Mouse (Mus musculus) layer of hippocampus, postnatal 10 days (tissue): ENCODE results near the gene Tmem95. TPM values are rescaled to one million over a fixed set of nuclear protein-coding genes. Genes with fewer than 3 reads are reported as not detected.
"Not testable (repeated sequence)": the region's sequence is repeated elsewhere in the genome, so short reads cannot be mapped to it uniquely, and the experiment has no call there.

Experiments
- DNase-seq, 2 experiments: peaks; one replicate each; pipeline ENCODE4 v3.0.0; 2021; ENCODE audit warnings: low spot score in 2 of 2
- total RNA-seq, 2 experiments: library from RNA; stranded (reverse); gene quantifications; 2 replicates each; pipeline ENCODE4 v1.2.3; 2021

Tmem95 gene
- total RNA-seq, 2 experiments from 2014 or later, result not detected

DNA sequence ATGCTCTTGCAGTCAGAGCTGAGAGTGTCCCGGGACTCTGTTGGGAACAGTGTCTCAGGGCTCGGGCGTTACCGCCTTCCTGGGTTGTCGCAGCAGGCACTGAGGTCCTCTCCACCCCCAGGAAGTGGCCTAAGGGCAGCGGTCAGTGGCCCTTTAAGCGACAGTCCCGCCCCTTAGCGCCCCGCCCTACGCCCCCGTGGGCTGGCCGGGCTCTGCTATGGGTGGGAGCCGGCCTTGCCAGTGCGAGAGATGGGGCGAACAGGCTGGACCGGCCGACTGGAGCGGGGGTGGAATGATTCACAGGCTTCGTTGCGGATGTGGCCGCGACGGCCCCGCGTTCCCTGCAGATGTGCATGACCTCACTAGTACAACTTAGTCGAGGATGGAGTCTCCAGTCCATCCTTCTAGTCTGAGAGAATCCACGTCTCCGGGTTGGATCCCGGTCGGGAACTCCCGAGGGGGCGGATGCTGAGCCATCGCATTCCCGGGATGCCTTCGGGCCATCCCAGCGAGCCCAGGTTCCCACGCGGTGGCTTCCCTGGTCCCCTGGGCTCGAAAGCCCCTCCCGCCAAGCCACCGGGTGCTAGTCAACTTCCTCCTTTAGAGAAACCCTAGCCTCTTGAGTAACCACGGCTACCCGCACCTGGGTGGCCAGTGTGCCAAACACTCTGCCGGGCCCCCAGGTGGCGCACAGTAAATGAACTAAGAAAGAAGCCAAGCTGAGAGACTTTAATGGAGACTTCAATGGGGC lies 3.2 kb upstream of the Tmem95 start, which contains the start of gene Kctd11:
Gene Kctd11, minus strand, starts transcription at position 554 of the 751 bp plus-strand sequence.
- DNase-seq, result peak; percentile 62 to 77

DNA sequence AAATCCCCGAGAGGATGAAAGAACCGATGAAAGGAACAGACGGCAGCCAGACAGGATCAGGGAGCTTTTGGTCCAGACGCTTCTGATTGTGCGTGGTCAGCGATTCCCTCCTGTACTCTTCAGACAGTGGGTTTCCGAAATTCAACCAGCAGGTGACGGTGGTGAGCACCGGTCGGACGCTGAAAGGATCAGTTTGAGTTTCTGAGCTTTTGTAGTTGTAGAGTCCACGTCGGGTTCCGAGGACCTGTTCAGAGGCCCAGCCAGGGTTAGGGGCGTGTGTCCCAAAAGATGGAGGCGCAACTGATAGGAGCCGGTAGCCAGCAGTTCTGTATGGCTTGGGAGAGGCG lies 2.7 kb upstream of the Tmem95 start:
- peak; percentile 58 to 66 for DNase-seq

- DNase-seq, result no peak
Measured at GRCm38 (mm10) chr11:69879711-69880110, 1.9 kb upstream of the Tmem95 start.

GRCm38 (mm10) chr11:69878952-69879351 lies 1.1 kb upstream of the Tmem95 start:
- no peak for DNase-seq

DNA sequence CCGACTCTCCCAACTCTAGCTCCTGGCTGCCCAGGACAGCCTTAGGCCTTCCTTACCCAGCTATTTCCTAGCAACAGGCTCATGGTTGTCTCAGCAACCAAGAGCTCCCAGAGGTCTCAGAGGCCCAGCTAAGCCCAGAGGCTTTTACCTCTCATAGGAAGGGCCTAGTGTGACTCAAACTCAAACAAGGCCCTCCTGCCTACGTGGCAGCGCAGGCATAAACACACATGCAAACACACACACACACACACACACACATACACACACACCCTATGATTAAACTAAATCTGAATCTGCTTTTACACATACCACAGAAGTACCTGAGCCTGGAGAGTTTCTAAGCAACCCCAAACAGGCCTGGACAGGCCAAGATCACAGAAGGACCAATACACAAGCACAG lies 581 bp upstream of the Tmem95 start:
- DNase-seq, result no peak

DNA sequence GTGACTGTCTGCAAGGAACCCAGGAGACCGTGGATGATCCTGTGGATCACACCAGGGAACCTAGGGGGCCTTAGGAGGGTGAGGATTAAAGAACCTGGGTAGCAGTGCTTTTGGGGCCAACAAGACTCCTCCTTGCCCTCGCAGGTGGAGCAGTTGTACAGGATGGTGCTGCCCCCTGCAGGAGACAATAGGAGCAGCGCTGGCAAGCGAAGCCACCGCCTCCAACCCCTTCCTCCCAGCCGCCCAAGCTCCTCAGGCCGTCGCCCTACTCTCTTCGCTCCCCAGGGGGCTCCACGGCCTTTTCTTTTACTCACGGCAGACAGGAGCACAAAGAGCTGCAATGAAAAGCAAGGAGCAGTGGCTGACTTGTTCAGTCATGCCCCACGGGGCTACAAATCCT lies 951 bp downstream of the Tmem95 start:
- peak; percentile 91 for DNase-seq

GRCm38 (mm10) chr11:69876186-69876585 lies 1.6 kb downstream of the Tmem95 start:
- DNase-seq, result peak in 1 of 2 experiments; percentile 35

- DNase-seq, result no peak
Measured at GRCm38 (mm10) chr11:69872451-69872850, 5.4 kb downstream of the Tmem95 start.

GRCm38 (mm10) chr11:69871822-69872221 lies 6.0 kb downstream of the Tmem95 start:
- no peak for DNase-seq

GRCm38 (mm10) chr11:69870289-69871069 lies 7.3 kb downstream of the Tmem95 start:
- DNase-seq, result no peak

DNA sequence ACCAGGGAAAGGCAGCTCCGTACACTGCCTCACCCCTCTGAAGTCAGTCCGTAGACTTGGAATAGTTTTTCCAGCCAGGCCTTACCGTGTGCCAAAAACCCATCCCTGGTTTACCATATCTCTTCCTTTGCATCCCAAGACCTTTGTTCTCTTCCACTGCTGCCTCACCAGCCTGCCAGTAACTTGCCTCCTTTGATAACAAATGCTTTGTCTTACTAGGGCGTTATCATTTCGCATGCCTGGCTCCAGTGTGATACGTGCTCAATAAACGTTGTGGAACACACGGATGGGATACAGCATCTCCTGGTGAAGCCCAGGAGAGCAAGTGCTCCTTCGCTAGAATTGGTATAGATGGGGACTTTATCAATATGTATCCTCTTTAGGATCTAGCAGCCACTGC lies 10.5 kb downstream of the Tmem95 start:
- no peak for DNase-seq

- DNase-seq, result no peak
Measured at GRCm38 (mm10) chr11:69865561-69865960, 12.3 kb downstream of the Tmem95 start.

GRCm38 (mm10) chr11:69864138-69864860 lies 13.5 kb downstream of the Tmem95 start:
- DNase-seq, result no peak

- not testable (repeated sequence) for DNase-seq
Measured at GRCm38 (mm10) chr11:69863729-69864128, 14.1 kb downstream of the Tmem95 start.

- DNase-seq, result no peak
Measured at GRCm38 (mm10) chr11:69858113-69858998, 19.5 kb downstream of the Tmem95 start, which contains the start of gene Tnk1. Gene Tnk1 (minus strand): TSS chr11:69858730.

GRCm38 (mm10) chr11:69855347-69855746 lies 22.5 kb downstream of the Tmem95 start:
- no peak for DNase-seq

DNA sequence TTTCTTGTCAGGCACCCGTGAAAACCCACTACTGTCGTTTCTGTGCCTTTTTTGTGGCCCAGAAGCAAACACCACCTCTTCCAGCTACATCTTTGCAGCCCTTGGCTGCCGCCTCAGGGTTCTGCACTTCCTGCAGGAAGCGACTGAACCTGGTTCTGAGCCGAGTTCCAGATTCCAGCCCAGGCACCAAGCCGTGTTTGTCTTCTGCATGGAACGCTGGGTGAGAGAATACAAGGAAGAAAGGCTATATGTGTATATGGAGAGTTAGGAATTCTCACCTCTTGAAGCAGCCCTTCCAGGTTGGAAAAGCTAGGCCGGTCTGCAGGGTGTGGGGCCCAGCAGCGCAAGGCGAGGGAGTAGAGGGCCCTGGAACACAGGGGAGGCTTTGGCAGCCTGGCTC lies 23.1 kb downstream of the Tmem95 start:
- no peak for DNase-seq

GRCm38 (mm10) chr11:69853994-69854393 lies 23.8 kb downstream of the Tmem95 start:
- DNase-seq, result no peak

GRCm38 (mm10) chr11:69850754-69851153 lies 27.1 kb downstream of the Tmem95 start:
- no peak for DNase-seq

DNA sequence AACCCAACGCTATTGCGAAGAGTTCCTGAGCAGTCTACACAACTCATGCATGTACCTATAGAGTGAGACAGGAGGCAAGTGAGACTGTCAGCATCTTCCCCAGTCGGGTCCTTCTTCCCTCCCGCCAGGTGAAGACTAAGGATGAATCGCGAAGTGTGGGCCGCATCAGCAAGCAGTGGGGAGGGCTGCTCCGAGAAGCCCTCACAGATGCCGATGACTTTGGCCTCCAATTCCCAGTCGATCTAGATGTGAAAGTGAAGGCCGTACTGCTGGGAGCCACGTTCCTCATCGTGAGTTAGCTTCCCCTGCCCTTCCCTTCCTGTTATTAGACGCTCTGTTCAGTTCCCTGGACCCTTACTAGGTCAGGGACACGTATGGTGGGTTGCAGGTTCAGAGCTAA lies 27.9 kb downstream of the Tmem95 start:
- DNase-seq, result no peak

DNA sequence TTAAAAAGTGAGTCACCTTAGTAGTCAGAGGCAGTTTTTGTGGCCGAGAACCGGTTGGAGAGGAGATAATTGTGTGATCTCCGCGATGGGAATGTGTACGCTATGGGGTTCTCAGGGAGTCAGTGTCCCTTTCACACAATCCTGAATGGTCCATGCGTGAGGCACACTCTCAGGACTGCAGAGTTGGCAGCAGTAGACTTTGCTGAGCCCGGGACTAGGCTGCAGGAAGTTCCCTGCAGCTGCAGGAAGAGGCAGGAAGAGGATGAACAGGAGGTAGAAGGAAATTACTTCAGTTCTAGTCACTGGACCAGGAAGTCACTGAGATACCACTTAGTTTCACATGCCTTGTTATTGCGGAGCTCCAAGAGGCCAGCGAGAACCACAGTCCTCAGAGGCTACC lies 28.7 kb downstream of the Tmem95 start:
- no peak for DNase-seq
